Mouse (Mus musculus) neural tube, embryonic 15.5 days (tissue): ENCODE measurements at regions not wholly inside any gene's neighbourhood (a gene's known extent, or its start where the extent isn't known, plus 50 kb on each side); places are given as distances from the start of the nearest gene placed in this dataset.

ENCODE experiments used
- ATAC-seq: fragments of 200-750 bp; cut with Nextera tagmentation; 2 replicates; pipeline ENCODE4 v1.8.0; 2017; ENCODE audit warnings: mild to moderate bottlenecking, moderate TSS enrichment, moderate library complexity; ENCODE audit not compliant: low FRiP score
- H3K27ac ChIP-seq: fragments of 300-500 bp; sonication (generic); replicated peaks from 2 replicates; pipeline ENCODE4 v1.5.1; 2015; ENCODE audit warnings: mild to moderate bottlenecking, inconsistent platforms
- H3K27me3 ChIP-seq: fragments of 300-500 bp; sonication (generic); replicated peaks from 2 replicates; pipeline ENCODE4 v1.6.1; 2015; ENCODE audit warnings: inconsistent platforms
- H3K36me3 ChIP-seq: fragments of 300-500 bp; sonication (generic); 2 replicates; pipeline ENCODE4 v1.6.1; 2015; ENCODE audit warnings: inconsistent platforms
- H3K4me1 ChIP-seq: fragments of 300-500 bp; sonication (generic); 2 replicates; pipeline ENCODE4 v1.6.1; 2015; ENCODE audit warnings: inconsistent platforms
- H3K4me2 ChIP-seq: fragments of 300-500 bp; sonication (generic); 2 replicates; pipeline ENCODE4 v1.6.1; 2015; ENCODE audit warnings: inconsistent platforms, mild to moderate bottlenecking, moderate library complexity
- H3K4me3 ChIP-seq: fragments of 300-500 bp; sonication (generic); replicated peaks from 2 replicates; pipeline ENCODE4 v1.5.1; 2015; ENCODE audit warnings: mild to moderate bottlenecking, inconsistent platforms
- H3K9ac ChIP-seq: fragments of 300-500 bp; sonication (generic); replicated peaks from 2 replicates; pipeline ENCODE4 v1.6.1; 2015; ENCODE audit warnings: mild to moderate bottlenecking, inconsistent platforms
- H3K9me3 ChIP-seq: fragments of 300-500 bp; sonication (generic); replicated peaks from 2 replicates; pipeline ENCODE4 v1.6.1; 2016; ENCODE audit warnings: inconsistent platforms
- WGBS: fragments of 180-500 bp; shearing (Covaris S2); methylation state at CpG from one replicate; pipeline ENCODE4 v1.1.7; 2015; ENCODE audit warnings: mixed read lengths; 5-methylcytosine and 5-hydroxymethylcytosine counted together

DNA sequence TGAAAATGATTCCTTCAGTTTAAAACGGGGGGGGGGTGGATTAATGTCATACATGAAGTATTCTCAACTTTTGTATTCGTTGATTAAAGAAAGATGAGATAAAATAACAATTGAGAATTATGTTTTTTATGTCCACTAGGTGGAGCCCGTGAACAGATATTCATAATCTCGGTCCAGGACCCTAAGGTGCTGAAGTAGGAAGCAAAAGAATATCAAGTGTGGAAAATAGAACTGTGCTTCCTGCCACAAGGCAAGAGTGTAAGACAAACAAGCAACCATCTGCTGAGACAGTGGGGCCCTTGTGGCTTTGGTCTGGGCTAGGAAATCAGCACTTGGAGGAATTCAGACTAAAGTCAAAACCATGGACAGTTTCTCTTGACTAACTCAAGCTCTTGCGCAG lies 50.9 kb upstream of the Kap start:
- H3K9me3 ChIP-seq = no peaks in the 10 kb centered on the region
- no peak overlapping the region for H3K4me2 ChIP-seq
- no peak overlapping the region for H3K27ac ChIP-seq
- no peaks in the 10 kb centered on the region for H3K27me3 ChIP-seq
- H3K9ac ChIP-seq = no peak overlapping the region
- H3K36me3 ChIP-seq = no peaks in the 10 kb centered on the region
- H3K4me1 ChIP-seq = no peaks in the 10 kb centered on the region
- no peak overlapping the region for H3K4me3 ChIP-seq
- no peak for ATAC-seq
- WGBS = 33% methylated on average over 5 of the region's 5 CpGs

DNA sequence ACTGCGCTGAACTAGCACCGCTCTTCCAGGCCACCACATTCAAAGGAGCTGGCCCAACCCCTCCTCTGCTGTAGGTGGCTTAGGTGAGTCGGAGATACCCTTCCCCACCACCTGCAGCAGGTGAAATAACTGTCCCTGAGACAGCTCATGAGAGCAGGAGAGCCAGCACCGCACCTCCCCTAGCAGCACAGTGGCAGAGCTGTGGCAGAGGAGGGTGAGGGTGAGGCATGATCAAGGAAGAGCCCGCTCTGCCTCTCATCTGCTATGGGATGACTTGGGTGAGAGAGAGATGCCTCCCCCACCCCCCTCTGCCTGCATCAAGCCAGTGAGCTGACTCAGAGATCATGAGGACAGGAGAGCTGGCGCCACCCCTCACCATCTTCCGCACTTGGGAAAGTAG lies 81.1 kb upstream of the Kap start:
- Histone ChIP-seq H3K4me1 (no peaks in the 10 kb centered on the region), H3K4me3 (no peak overlapping the region), H3K9ac (no peak overlapping the region), H3K36me3 (no peaks in the 10 kb centered on the region), H3K4me2 (no peak overlapping the region), H3K27ac (no peak overlapping the region), H3K27me3 (no peaks in the 10 kb centered on the region), H3K9me3 (no peaks in the 10 kb centered on the region)
- 92% methylated on average over 7 of the region's 7 CpGs for WGBS
- no peak for ATAC-seq

DNA sequence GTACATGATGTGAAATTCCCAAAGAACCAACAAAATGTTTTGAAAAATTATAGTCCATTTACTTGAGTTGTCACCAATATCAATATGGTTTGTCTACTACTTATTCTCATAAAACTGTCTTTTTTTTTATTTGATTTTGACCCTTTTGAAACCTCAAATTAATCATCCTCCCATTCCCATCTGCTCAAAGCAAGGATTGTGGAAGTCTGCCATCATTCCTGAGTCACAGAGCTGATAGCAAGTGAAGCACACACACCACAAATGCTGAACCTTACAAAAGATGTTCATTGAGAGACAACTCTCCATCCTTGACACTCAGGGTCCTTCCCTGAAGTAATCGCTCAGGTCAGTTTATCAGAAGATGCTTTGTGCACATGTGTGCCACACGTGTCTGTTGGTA lies 82.1 kb upstream of the Kap start:
- WGBS = 93% methylated on average over 2 of the region's 2 CpGs
- Histone ChIP-seq H3K4me3 (no peak overlapping the region), H3K4me2 (no peak overlapping the region), H3K9me3 (no peaks in the 10 kb centered on the region), H3K27me3 (no peaks in the 10 kb centered on the region), H3K36me3 (no peaks in the 10 kb centered on the region), H3K4me1 (no peaks in the 10 kb centered on the region), H3K27ac (no peak overlapping the region), H3K9ac (no peak overlapping the region)
- no peak for ATAC-seq

DNA sequence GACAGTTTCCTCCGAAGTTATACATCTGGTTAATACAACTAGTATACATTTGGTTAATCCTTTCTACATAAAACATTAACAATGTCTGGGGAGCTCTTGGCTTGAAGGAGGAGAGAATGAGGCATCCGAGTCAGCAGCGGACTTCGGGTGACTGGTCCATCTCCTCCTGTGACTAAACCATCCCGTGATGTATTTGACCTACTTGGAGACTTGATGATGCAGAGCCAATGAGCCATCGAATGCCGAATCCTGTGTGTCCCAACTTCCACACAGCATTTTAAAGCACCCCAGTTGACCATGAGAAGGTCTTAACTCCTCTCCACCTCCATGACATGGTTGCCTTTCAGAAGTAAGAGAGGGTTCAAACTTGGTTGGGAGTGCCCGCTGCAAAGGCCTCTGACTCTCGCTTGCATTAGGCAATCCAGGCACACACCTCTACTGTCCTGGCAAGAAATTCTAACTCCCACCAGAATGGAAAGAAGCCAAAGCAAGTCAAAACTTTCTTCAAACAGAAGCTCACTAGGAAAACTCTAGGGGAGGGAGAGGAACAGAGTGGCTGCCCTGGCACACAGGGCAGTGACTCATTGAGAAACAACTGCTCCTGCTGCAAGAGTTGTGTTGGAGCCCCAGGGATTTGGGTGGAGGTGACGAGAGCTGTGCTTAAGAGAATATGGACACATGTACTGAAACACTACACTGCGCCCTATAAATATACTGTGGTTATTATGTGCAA lies 75.4 kb upstream of the Etv6 start:
- no peak overlapping the region for H3K27ac ChIP-seq
- 84% methylated on average over 11 of the region's 11 CpGs for WGBS
- no peak overlapping the region for H3K4me2 ChIP-seq
- peak; percentile 38; the same call in 1 of the 2 replicates for ATAC-seq
- H3K4me3 ChIP-seq = no peak overlapping the region
- H3K4me1 ChIP-seq = no peaks in the 10 kb centered on the region
- no peaks in the 10 kb centered on the region for H3K9me3 ChIP-seq
- no peaks in the 10 kb centered on the region for H3K27me3 ChIP-seq
- H3K36me3 ChIP-seq = no peaks in the 10 kb centered on the region
- H3K9ac ChIP-seq = no peak overlapping the region

DNA sequence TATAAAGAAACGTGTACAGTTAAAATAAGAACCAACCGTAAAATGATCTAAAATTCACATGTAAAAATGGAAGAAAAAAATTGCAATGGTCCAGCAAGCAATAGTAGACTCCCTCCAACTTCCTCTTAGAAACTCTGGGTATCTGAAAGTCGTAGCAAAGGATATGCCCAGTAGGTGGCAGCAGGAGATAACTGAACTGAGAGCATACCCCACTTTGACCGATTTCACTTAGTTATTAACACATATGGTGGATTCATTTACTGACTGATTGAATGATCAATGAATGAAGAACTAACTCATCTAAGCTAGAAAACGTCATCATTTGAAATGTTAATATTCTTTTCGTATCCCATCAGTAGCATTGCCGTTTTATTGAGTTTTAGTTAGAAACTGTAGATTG lies 74.8 kb upstream of the Etv6 start:
- Histone ChIP-seq H3K27ac (no peak overlapping the region), H3K27me3 (no peaks in the 10 kb centered on the region), H3K4me1 (no peaks in the 10 kb centered on the region), H3K4me3 (no peak overlapping the region), H3K9me3 (no peaks in the 10 kb centered on the region), H3K9ac (no peak overlapping the region), H3K4me2 (no peak overlapping the region), H3K36me3 (no peaks in the 10 kb centered on the region)
- 26% methylated on average over 7 of the region's 7 CpGs for WGBS
- ATAC-seq = peak; percentile 78; the same call in 1 of the 2 replicates

DNA sequence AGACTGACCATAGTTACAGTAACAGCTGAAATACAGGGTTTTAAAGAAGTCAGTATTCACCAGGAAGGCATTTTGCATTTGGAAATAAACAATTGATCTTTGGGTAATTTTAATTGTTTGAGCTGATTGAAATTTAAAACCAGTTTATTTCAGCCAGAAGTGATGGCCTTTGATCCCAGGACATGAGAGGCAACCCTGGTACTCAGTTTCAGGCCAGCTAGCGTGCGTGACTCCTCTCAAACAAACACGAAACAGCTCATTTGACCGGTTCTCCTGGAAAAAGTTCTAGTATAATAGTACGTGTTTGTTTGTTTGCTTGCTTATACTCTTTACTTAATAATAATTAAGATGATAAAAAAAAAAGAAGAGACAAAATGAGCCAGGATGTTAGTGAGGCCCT lies 72.9 kb upstream of the Etv6 start:
- Histone ChIP-seq H3K9me3 (no peaks in the 10 kb centered on the region), H3K27me3 (no peaks in the 10 kb centered on the region), H3K4me1 (peaks cover 2% of the 10 kb centered on the region; the same call in 1 of the 2 replicates), H3K27ac (no peak overlapping the region), H3K4me2 (no peak overlapping the region), H3K4me3 (no peak overlapping the region), H3K36me3 (no peaks in the 10 kb centered on the region), H3K9ac (no peak overlapping the region)
- 88% methylated on average over 5 of the region's 5 CpGs for WGBS
- no peak for ATAC-seq

DNA sequence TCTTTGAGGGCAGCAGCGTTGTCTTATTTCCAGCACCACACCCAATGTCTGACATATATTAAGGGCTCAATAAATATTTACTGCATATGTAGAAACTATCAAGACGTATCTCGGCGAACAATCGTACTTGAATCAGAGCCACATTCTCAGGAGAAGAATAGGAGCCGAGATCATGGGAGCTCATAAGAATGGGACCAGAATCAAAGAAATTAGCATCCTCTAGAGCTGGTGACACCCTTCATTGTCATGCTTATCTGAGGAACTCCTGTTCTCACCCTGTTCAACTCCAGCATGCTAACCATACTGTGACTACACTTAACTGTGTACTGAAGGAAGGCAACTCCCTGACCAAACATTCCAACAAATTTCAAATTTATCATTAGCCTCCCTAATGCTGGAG lies 72.2 kb upstream of the Etv6 start:
- no peak for ATAC-seq
- Histone ChIP-seq H3K9ac (no peak overlapping the region), H3K27me3 (no peaks in the 10 kb centered on the region), H3K4me3 (no peak overlapping the region), H3K36me3 (no peaks in the 10 kb centered on the region), H3K27ac (no peak overlapping the region), H3K4me1 (peaks cover 4% of the 10 kb centered on the region; the same call in 1 of the 2 replicates), H3K4me2 (no peak overlapping the region), H3K9me3 (no peaks in the 10 kb centered on the region)
- 76% methylated on average over 6 of the region's 6 CpGs for WGBS

DNA sequence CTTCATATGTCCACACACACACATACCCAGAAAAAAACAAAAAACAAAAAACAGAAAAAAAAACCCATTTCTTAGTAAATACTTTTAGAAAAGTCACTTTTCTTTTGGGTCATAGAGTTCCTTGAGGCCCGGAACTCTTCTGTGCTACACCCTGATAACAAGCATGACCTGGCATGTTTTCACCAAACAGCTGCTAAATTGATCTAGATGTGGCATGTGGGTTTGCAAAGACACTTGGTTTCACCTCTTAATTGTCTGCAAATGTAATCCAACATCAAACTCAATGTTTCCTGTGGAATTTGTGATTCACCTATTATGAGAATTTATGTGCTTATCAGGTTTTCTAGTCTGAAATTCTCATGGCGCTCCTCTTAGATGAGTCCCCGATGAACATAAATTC lies 68.2 kb upstream of the Etv6 start:
- Histone ChIP-seq H3K4me2 (no peak overlapping the region), H3K4me3 (no peak overlapping the region), H3K4me1 (peaks cover 4% of the 10 kb centered on the region; the same call in 1 of the 2 replicates), H3K9ac (no peak overlapping the region), H3K36me3 (no peaks in the 10 kb centered on the region), H3K27me3 (no peaks in the 10 kb centered on the region), H3K9me3 (no peaks in the 10 kb centered on the region), H3K27ac (no peak overlapping the region)
- no peak for ATAC-seq
- WGBS = 77% methylated on average over 3 of the region's 3 CpGs

DNA sequence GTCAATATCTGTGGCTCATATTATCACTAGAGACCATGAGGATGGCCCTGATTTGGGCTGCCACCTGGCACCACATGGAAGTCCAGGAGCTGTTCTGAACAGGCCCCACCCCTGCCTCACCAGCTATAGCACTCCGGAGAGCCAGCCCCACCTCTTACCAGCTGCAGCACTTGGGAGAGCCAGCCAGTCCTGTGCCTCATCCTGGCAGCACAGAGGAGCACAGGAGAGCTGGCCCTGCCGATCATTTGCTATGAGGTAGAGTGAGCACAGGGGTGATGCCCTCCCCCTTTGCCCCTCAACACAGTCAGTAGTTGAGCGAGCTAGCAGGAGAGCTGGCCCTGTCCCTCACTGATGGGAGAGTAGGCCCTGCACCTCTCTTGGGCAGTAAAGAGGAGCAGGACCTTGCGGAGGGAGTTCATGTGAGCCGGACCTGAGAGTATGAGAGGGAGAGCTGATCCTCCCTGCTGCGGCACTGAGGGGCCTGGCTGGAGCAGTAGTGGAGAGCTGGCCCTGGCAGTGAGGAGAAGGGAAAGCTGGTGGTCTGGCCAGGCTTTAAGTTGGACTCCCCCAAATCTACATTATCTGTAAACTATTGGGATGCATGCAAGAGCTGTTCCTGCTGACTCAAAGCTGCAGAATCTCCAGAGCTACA lies 63.3 kb upstream of the Etv6 start:
- Histone ChIP-seq H3K36me3 (no peaks in the 10 kb centered on the region), H3K27ac (no peak overlapping the region), H3K9ac (no peak overlapping the region), H3K4me2 (no peak overlapping the region), H3K9me3 (no peaks in the 10 kb centered on the region), H3K4me3 (no peak overlapping the region), H3K27me3 (no peaks in the 10 kb centered on the region), H3K4me1 (peaks cover 4% of the 10 kb centered on the region; the same call in 1 of the 2 replicates)
- WGBS = 74% methylated on average over 6 of the region's 6 CpGs
- ATAC-seq = no peak

DNA sequence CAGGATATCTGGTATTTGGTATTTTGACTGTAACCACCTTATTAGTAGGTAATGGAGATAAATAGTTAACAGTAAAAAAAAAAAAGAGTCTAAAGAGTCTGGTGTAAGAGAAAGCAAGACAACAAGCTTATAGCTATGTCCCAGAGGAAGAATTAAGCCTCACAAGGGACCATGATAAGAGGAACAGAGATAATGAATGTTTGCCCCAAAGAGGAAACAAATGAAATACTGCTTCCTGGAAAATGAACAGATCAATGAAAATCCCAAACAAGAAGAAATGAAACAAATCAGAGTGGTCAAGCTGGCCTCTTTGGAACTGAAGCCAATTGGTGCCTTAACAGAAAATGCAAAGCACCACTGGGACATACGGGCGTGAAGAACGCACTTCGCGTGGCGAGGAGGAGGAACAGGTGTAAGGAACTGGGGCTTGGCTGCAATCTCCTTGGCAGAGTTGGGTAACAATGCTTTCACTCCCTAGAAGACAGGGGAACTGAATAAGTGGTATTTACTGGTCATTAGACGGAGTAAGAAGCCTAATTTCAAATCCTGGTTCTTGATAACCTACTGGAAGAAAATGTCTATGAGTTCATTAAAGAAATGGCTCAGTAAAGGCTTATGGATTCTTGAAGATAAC lies 62.2 kb upstream of the Etv6 start:
- Histone ChIP-seq H3K9ac (no peak overlapping the region), H3K27ac (no peak overlapping the region), H3K4me1 (no peaks in the 10 kb centered on the region), H3K4me3 (no peak overlapping the region), H3K9me3 (no peaks in the 10 kb centered on the region), H3K27me3 (no peaks in the 10 kb centered on the region), H3K36me3 (no peaks in the 10 kb centered on the region), H3K4me2 (no peak overlapping the region)
- ATAC-seq = no peak
- WGBS = 91% methylated on average over 7 of the region's 7 CpGs

DNA sequence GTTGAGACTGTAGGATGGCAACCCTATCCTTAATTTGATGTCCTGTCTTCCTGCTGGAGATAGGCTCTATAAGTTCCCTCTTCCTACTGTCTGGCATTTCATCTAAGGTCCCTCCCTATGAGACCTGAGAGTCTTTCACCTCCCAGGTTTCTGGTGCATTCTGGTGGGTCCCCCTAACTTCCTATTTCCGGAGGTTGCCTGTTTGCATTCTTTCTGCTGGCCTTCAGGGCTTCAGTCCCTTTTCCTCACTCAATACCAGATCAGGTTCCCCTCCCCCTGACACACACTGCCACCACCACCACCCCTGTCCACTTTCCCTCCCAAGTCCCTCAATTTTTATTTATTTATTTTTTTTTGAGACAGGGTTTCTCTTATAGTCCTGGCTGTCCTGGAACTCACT lies 59.5 kb upstream of the Etv6 start:
- Histone ChIP-seq H3K9me3 (no peaks in the 10 kb centered on the region), H3K27me3 (no peaks in the 10 kb centered on the region), H3K4me2 (no peak overlapping the region), H3K36me3 (no peaks in the 10 kb centered on the region), H3K9ac (no peak overlapping the region), H3K27ac (no peak overlapping the region), H3K4me1 (no peaks in the 10 kb centered on the region), H3K4me3 (no peak overlapping the region)
- no peak for ATAC-seq
- WGBS = 84% methylated on average over 1 of the region's 1 CpGs

DNA sequence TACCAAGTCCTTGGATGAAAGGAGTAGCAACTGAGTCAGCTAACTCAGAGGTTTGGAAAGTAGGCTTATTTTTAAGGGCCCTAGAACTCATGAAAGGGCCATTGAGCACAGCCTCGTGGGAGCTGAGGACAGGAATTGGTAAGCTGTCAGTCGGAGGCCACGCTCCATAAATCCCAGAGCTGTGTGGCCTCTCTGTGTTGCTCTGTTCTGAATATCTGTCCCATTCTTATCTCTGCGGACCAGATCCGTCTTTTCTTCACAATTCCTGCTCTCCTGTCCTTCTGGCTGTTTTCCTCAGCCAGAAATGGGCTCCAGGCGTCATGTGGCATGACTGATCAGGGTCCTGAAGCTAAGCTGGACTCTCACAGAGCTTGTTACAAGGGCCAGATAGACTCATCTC lies 58.6 kb upstream of the Etv6 start:
- no peak overlapping the region for H3K4me3 ChIP-seq
- no peaks in the 10 kb centered on the region for H3K9me3 ChIP-seq
- H3K4me2 ChIP-seq = no peak overlapping the region
- H3K4me1 ChIP-seq = no peaks in the 10 kb centered on the region
- no peak; the same call in 1 of the 2 replicates for ATAC-seq
- H3K9ac ChIP-seq = no peak overlapping the region
- no peaks in the 10 kb centered on the region for H3K27me3 ChIP-seq
- WGBS = 22% methylated on average over 6 of the region's 6 CpGs
- no peak overlapping the region for H3K27ac ChIP-seq
- no peaks in the 10 kb centered on the region for H3K36me3 ChIP-seq
